Mouse (Mus musculus) cerebellum, adult 2 months (tissue): ENCODE data around the gene Miip. TPM values are rescaled to one million over a fixed set of nuclear protein-coding genes. Genes with fewer than 3 reads are reported as not detected.

Source experiments
- DNase-seq, 2 experiments: peaks; one replicate each; pipeline ENCODE4 v3.0.0; 2021
- H3K27ac ChIP-seq: fragments of 200-500 bp; 2 replicates; pipeline ENCODE4 v1.5.1; 2012; ENCODE audit warnings: low read length, control low read depth, inconsistent platforms; ENCODE audit not compliant: insufficient read depth
- H3K27me3 ChIP-seq: fragments of 200-500 bp; 2 replicates; pipeline ENCODE4 v1.6.1; 2012; ENCODE audit warnings: inconsistent platforms, mild to moderate bottlenecking, low read length, moderate library complexity; ENCODE audit not compliant: control insufficient read depth, insufficient read depth
- H3K4me1 ChIP-seq: fragments of 200-500 bp; 2 replicates; pipeline ENCODE4 v1.6.1; 2011; ENCODE audit warnings: low read length; ENCODE audit not compliant: control insufficient read depth, insufficient read depth
- H3K4me3 ChIP-seq: fragments of 200-500 bp; replicated peaks from 2 replicates; pipeline ENCODE3; 2011; ENCODE audit warnings: mild to moderate bottlenecking, low read depth, low read length, control low read depth; ENCODE audit not compliant: insufficient read depth
- CTCF ChIP-seq: fragments of 200-500 bp; IDR thresholded peaks from 2 replicates; pipeline ENCODE4 v1.5.1; 2011; ENCODE audit warnings: low read depth, mild to moderate bottlenecking, control low read depth, low read length, moderate library complexity, borderline replicate concordance; ENCODE audit not compliant: insufficient read depth
- POLR2A ChIP-seq: fragments of 200-500 bp; IDR thresholded peaks from 2 replicates; pipeline ENCODE4 v1.6.1; 2011; ENCODE audit warnings: low read length, control low read depth, borderline replicate concordance; ENCODE audit not compliant: insufficient read depth
- WGBS: fragments of 180-500 bp; shearing (Covaris S2); methylation state at CpG from one replicate; pipeline ENCODE4 v1.1.7; 2018; 5-methylcytosine and 5-hydroxymethylcytosine counted together
- polyA plus RNA-seq: library from polyadenylated mRNA; depleted of rRNA; stranded (reverse); fragments of >200 nt; gene quantifications from 2 replicates; pipeline ENCODE4 v1.2.3, GENCODE M21; 2012; rRNA removed

The Miip gene
- polyA plus RNA-seq: 58.6 and 59.9 TPM in 2 replicates

DNA sequence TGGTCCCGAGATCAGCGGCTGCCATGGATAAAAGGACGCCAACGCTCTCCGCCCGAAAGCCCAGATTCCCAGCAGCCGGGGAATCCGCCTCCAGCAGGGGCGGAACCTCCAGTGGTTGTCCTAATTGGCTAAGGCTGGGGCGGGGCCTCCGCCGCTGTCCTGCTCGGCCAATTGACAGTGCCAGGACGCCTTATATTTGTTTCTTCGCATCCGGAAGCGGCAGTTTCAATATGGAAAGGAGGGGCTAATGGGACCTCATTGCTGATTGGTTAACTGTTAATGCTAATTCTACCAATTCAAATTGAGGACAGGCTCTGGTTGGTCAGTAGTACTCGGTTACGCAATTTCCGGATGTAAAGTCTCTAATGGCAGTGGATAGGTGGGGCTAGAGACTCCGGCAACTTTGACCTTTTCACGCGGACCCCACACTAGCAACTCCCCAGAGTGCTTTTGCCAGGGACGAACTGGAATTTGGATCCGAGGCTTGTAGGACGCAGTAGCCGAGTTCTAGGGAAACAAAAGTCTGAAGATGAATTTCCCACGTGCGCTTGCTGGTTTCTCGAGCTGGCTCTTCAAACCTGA lies at the start of gene Miip, which contains the start of gene Fv1:
TSS of gene Miip (minus strand) at position 367 of the 582 bp plus-strand sequence.
TSS of gene Fv1 (plus strand) at position 530 of the 582 bp plus-strand sequence.
- DNase-seq: peak; percentile 91 to 98
- Histone ChIP-seq H3K4me3 (peak within 1 kb of the TSS; percentile 90), H3K4me1 (no peaks in the 10 kb centered on the region; the same call in 1 of the 2 replicates), H3K27me3 (no peaks in the 10 kb centered on the region), H3K27ac (peak within 1 kb of the TSS; percentile 29; the same call in 1 of the 2 replicates)
- no peak for TF ChIP-seq CTCF
- peak; percentile 54; the same call in 1 of the 2 replicates for TF ChIP-seq POLR2A
- WGBS: under 1% methylated on average over 30 of the region's 30 CpGs

GRCm38 (mm10) chr4:147909486-147909885 lies 40.9 kb upstream of the Miip start:
- TF ChIP-seq CTCF: no peak
- H3K4me3 ChIP-seq: no peak overlapping the region
- H3K27ac ChIP-seq: no peak overlapping the region
- WGBS: 50% methylated on average over 5 of the region's 5 CpGs
- no peak for DNase-seq
- no peaks in the 10 kb centered on the region; the same call in 1 of the 2 replicates for H3K4me1 ChIP-seq
- no peaks in the 10 kb centered on the region for H3K27me3 ChIP-seq

- no peak overlapping the region for H3K27ac ChIP-seq
- DNase-seq: no peak
- 90% methylated on average over 5 of the region's 5 CpGs for WGBS
- TF ChIP-seq POLR2A (no peak), CTCF (no peak)
- peaks cover 10% of the 10 kb centered on the region; the same call in 1 of the 2 replicates for H3K4me1 ChIP-seq
- H3K27me3 ChIP-seq: no peaks in the 10 kb centered on the region
- no peak overlapping the region for H3K4me3 ChIP-seq
These were observed 37.6 kb upstream of the Miip start for GRCm38 (mm10) chr4:147906230-147906629.

GRCm38 (mm10) chr4:147905090-147905659 lies 36.6 kb upstream of the Miip start:
- Histone ChIP-seq H3K27me3 (no peaks in the 10 kb centered on the region), H3K27ac (peak overlapping the region; percentile 69; the same call in 1 of the 2 replicates), H3K4me1 (peaks cover 10% of the 10 kb centered on the region; the same call in 1 of the 2 replicates), H3K4me3 (peak overlapping the region; percentile 100)
- 0% methylated on average over 8 of the region's 8 CpGs for WGBS
- TF ChIP-seq POLR2A (peak; percentile 38; the same call in 1 of the 2 replicates), CTCF (no peak)
- peak in 1 of 2 experiments; percentile 40 for DNase-seq

DNA sequence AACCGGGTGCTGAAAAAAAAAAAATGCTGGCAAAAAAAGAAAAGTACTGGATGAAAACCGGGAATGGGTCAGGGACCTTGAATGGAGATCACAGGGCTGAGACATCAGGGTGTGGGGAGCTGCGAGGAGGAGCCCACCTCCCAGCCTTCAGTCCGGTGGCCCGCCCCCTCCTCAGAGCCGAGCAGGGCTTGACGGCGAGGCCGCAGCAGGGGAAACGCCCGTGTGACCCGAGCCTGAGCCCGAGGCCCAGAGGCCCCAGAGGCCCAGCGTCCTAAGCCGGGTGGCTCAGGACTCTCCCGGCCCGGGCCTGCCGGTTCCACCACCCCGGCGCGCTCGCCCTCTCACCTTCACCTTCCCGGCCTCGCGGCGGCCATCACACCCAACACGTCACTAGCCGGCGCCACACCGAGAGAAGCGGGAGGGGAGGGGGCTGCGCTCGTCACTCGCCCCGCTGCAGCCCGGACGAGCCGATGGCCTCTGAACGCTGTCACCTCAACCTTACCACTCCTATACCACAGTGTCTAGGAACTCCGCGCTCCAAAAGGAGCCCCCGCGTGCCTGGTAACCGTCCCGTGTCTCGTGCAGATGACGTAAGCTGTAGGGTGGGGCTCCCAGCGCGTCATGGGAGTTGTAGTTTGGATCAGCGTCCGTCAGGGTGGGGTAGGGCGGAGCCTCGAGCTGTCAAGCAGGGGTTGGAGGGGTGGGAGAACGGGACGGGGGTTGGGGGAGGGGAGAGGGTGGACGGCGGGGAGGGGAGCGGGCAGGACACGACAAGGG lies 35.9 kb upstream of the Miip start, which contains the start of gene Mfn2:
TSS of gene Mfn2 (minus strand) at position 392 of the 777 bp plus-strand sequence.
- H3K27ac ChIP-seq: peak within 1 kb of the TSS; percentile 99
- peaks cover 10% of the 10 kb centered on the region for H3K4me1 ChIP-seq
- DNase-seq: peak; percentile 93 to 96
- no peak for TF ChIP-seq CTCF
- TF ChIP-seq POLR2A: peak; percentile 74
- no peaks in the 10 kb centered on the region for H3K27me3 ChIP-seq
- under 1% methylated on average over 58 of the region's 59 CpGs for WGBS
- peak within 1 kb of the TSS; percentile 100 for H3K4me3 ChIP-seq

DNA sequence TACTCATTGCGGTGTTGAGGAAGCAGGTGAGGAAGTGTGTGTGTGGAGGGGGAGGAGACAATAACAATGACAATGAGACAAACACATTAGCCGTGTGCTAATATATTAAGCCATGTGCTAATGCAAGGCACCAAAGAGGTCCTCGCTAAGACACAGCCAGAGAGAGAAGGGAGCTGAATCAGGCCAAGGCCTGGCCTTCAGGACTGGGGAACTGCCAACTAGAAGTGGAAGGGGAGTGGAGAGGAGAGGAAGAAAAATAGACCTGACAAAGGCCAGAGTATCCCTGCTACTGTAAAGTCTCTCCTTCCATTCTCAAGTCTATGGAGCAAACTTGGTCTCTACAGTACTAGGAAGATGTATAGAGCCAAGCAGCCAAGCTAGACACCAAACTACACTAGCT lies 35.0 kb upstream of the Miip start:
- H3K27ac ChIP-seq: no peak overlapping the region
- H3K27me3 ChIP-seq: no peaks in the 10 kb centered on the region
- DNase-seq: no peak
- peak overlapping the region; percentile 100 for H3K4me3 ChIP-seq
- 55% methylated on average over 3 of the region's 3 CpGs for WGBS
- peaks cover 14% of the 10 kb centered on the region for H3K4me1 ChIP-seq
- TF ChIP-seq POLR2A (no peak), CTCF (no peak)

GRCm38 (mm10) chr4:147902906-147903500 lies 34.4 kb upstream of the Miip start:
- WGBS: 84% methylated on average over 12 of the region's 12 CpGs
- no peak for DNase-seq
- Histone ChIP-seq H3K27me3 (no peaks in the 10 kb centered on the region), H3K4me1 (peaks cover 20% of the 10 kb centered on the region), H3K4me3 (no peak overlapping the region), H3K27ac (no peak overlapping the region)
- TF ChIP-seq CTCF (no peak), POLR2A (no peak)

DNA sequence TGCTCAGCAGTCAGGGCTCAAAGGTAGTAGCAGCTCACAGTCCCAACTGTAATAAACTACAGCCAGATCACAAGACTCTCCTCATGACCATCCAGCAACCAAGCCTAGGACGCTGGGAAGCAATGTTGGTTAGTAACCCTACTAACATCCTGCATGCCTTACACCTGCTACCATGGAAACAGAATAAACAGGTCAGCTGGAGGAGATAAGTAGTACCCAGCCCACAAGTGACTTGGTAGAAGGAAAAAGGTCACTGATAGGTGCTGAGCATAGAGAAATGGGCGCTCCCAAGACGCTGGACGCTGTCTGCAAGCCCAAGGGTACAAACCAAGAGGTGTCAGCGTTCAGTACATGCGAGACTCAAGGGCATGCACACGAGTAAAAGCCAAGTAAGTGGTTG lies 31.8 kb upstream of the Miip start:
- Histone ChIP-seq H3K4me3 (no peak overlapping the region), H3K27me3 (no peaks in the 10 kb centered on the region), H3K27ac (no peak overlapping the region), H3K4me1 (peaks cover 41% of the 10 kb centered on the region)
- DNase-seq: no peak
- TF ChIP-seq CTCF (no peak), POLR2A (no peak)
- WGBS: 83% methylated on average over 7 of the region's 7 CpGs
